Mouse (Mus musculus) liver, adult 2 months (tissue): ENCODE measurements around the gene Pbx2.

Experiments
- CTCF ChIP-seq: fragments of 200-500 bp; IDR thresholded peaks from 2 replicates; pipeline ENCODE4 v1.5.1; 2011; ENCODE audit warnings: low read depth, low read length, control low read depth
- POLR2A ChIP-seq: fragments of 200-500 bp; IDR thresholded peaks from 2 replicates; pipeline ENCODE4 v1.6.1; 2011; ENCODE audit warnings: low read length, control low read depth; ENCODE audit not compliant: insufficient read depth; ENCODE audit errors: extremely low read depth

- TF ChIP-seq POLR2A (no peak), CTCF (no peak)
Observed at GRCm38 (mm10) chr17:34592581-34593549, 1.8 kb downstream of the Pbx2 start.
